Mouse (Mus musculus) mouse trophoblast stem cell (cell line): ENCODE results near the gene Tas1r3.

Experiments used
- in situ Hi-C, 2 experiments: fragments of 300-500 bp; cut with MseI, MboI; formaldehyde crosslinking; loops; 2 replicates in 1 of 2; 3 replicates in 1 of 2; pipeline ENCODE4 v1.15.1; 2025

Tas1r3 gene

GRCm38 (mm10) chr4:155888181-155888580, 25.0 kb upstream of the Tas1r3 start:
- in situ Hi-C loops: no loop called here

GRCm38 (mm10) chr4:155887674-155888073, 24.5 kb upstream of the Tas1r3 start:
- in situ Hi-C loops: no loop called here

- in situ Hi-C loops: no loop called here
Measured at GRCm38 (mm10) chr4:155886330-155886729, 23.2 kb upstream of the Tas1r3 start.

- in situ Hi-C loops: no loop called here
Measured at GRCm38 (mm10) chr4:155883587-155883986, 20.4 kb upstream of the Tas1r3 start.

- in situ Hi-C loops: no loop called here
Measured at GRCm38 (mm10) chr4:155871404-155871803, 8.2 kb upstream of the Tas1r3 start.

- in situ Hi-C loops: no loop called here
Measured at GRCm38 (mm10) chr4:155869317-155870033, 6.3 kb upstream of the Tas1r3 start, which contains the start of the genes Cptp and Ints11. TSS of gene Cptp (minus strand) at chr4:155869440. TSS of gene Ints11 (plus strand) at chr4:155869546.

- in situ Hi-C loops: no loop called here
Measured at GRCm38 (mm10) chr4:155868614-155869298, 5.6 kb upstream of the Tas1r3 start.

GRCm38 (mm10) chr4:155861787-155862186, 1.4 kb downstream of the Tas1r3 start:
- in situ Hi-C loops: no loop called here

- in situ Hi-C loops: no loop called here
Measured at GRCm38 (mm10) chr4:155859318-155859717, 3.8 kb downstream of the Tas1r3 start.

GRCm38 (mm10) chr4:155856881-155857280, 6.3 kb downstream of the Tas1r3 start:
- in situ Hi-C loops: no loop called here

GRCm38 (mm10) chr4:155856071-155856470, 7.1 kb downstream of the Tas1r3 start:
- in situ Hi-C loops: no loop called here

- in situ Hi-C loops: no loop called here
Measured at GRCm38 (mm10) chr4:155854991-155855390, 8.2 kb downstream of the Tas1r3 start.

- in situ Hi-C loops: no loop called here
Measured at GRCm38 (mm10) chr4:155853421-155853820, 9.7 kb downstream of the Tas1r3 start.

GRCm38 (mm10) chr4:155851951-155852411, 11.2 kb downstream of the Tas1r3 start:
- in situ Hi-C loops: no loop called here

- in situ Hi-C loops: no loop called here
Measured at GRCm38 (mm10) chr4:155851368-155851767, 11.8 kb downstream of the Tas1r3 start.

GRCm38 (mm10) chr4:155849792-155850451, 13.2 kb downstream of the Tas1r3 start:
- in situ Hi-C loops: no loop called here

GRCm38 (mm10) chr4:155849391-155849790, 13.8 kb downstream of the Tas1r3 start:
- in situ Hi-C loops: no loop called here

GRCm38 (mm10) chr4:155848434-155849095, 14.6 kb downstream of the Tas1r3 start:
- in situ Hi-C loops: no loop called here

GRCm38 (mm10) chr4:155847591-155848352, 15.4 kb downstream of the Tas1r3 start:
- in situ Hi-C loops: no loop called here

GRCm38 (mm10) chr4:155846871-155847578, 16.1 kb downstream of the Tas1r3 start, which contains the start of gene Dvl1:
TSS of gene Dvl1 (plus strand) at chr4:155847402.
- in situ Hi-C loops: no loop called here
